In the genomic region with DNA sequence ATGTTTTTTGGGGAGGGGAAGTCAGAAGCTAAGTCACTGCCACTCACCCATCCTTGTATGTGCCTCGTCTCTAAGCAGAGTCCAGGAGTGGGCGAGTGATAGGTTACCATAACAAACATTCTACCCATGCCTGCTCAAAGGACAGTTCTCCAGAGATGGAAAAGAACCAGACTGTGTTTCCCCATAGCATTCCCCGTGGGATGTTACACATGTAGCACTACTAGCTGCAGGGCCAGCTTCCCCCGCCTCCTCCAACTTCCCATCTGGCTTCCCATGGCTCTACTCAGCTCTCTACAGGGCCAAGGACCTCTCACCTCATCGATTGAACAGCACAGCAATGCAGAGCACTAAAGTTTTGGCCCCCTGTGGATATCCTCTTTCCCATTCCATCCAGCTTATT, we compare ENCODE assay signal across 15 mouse cellular contexts. TPM values are rescaled to one million over a fixed set of nuclear protein-coding genes. Genes with fewer than 3 reads are reported as not detected.
"Had no signal": no experiment of that assay in that cellular context is flagged by ENCODE, and none has a peak within 500 bp of the region (broad histone marks: within the 10 kb centered on the region; RNA-seq: fewer than 3 reads in every experiment).

No protein-coding gene starts in this region.

- ATAC-seq: liver, postnatal 0 days; lung, postnatal 0 days; midbrain, embryonic 15.5 days had no signal

- DNase-seq: kidney, postnatal 10 days; kidney, postnatal 36 days; liver, postnatal 0 days; lung, embryonic 14.5 days; right cerebral cortex, adult 18-20 months; right cerebral cortex, postnatal 14 days; right cerebral cortex, postnatal 4 days; thymus, adult 18-20 months; thymus, postnatal 36 days had no signal

RNA-seq across cellular contexts. Expression of a gene that starts 7.7 kb away (rescaled TPM):
- total RNA-seq: layer of hippocampus, postnatal 25 days; left cerebral cortex, adult 18-20 months; left cerebral cortex, postnatal 25 days; liver, adult 2 months had no signal
